Mouse (Mus musculus) spleen, adult 12 weeks (tissue): Measurements from ENCODE around the gene Gon4l.
"Not testable (repeated sequence)": the region's sequence is repeated elsewhere in the genome, so short reads cannot be mapped to it uniquely, and the experiment has no call there.

Experiments used
- DNase-seq: peaks from one replicate; pipeline ENCODE4 v3.0.0; 2022; ENCODE audit warnings: low spot score

Gon4l gene

GRCm38 (mm10) chr3:88834951-88835491 lies at the start of gene Gon4l:
Gene Gon4l (plus strand): TSS chr3:88835231.
- DNase-seq = peak; percentile 43

DNA sequence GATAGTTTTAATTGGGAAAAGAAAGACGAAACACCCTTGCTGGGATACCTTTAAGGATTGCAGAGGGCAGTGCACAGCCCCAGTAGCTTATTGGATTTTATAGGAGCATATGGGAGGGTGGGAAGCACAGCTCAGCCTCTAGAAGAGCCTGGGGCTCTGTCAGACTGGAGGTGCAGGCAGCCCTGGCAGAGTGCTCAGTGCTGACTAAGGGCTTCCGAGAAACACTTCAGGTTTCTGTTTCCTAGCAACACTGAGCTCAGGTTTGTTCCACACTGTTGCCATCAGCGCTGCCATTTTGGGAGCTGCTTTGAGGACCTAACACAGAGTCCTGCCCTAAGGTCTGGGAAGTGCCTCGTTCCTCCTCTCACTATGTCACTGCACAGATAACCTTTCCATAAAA lies 48.7 kb upstream of the Gon4l start:
- DNase-seq = not testable (repeated sequence)

GRCm38 (mm10) chr3:88786805-88787204 lies 48.2 kb upstream of the Gon4l start:
- not testable (repeated sequence) for DNase-seq

DNA sequence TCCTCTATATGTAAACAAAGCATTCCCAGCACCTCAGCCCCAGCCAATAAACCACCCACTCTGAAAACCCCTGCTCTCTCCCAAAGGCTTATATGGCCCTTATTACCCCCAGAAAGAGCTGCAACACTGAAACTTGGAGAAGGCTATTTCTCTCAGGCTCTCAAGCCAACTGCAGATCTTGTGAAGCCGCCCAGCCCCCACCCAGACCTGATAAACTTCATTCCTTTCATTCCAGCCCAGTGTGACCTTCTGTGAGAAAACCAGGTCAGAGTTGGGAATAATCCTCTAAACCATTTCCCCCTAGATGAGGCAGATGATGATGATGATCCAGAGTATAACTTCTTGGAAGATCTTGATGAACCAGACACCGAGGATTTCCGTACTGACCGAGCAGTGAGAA lies 47.0 kb upstream of the Gon4l start:
- not testable (repeated sequence) for DNase-seq

GRCm38 (mm10) chr3:88797507-88797906 lies 37.5 kb upstream of the Gon4l start:
- not testable (repeated sequence) for DNase-seq

DNA sequence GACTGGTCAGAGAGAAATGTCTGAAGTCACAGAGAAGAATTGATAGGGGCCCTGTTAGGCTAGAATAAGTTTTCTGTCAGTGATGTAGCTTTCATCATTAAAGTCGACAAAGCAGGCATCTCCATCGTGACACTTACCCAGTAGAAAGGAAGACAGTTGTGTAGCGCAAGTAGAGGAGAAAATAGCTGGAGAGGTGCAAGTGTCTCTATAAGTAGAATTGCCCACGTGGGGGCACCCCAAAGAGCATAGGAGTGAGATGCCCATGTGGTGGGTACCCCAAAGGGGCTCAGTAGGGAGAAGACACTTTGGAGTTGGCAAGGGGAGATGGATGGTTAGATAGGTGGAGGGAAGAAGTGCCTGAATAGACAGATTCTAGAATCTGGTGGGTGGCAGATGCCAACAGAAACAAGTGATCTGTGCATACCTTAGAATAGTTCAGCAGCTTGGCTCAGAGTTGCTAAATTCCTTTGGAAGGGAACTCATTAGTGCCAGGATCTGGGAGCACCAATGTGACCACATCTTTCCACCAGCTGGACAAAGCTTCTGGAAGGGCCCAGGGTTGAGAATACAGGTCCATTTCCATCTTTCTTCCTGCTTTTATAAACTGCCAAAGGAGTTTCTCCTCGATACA lies 31.0 kb upstream of the Gon4l start:
- DNase-seq = no peak

DNA sequence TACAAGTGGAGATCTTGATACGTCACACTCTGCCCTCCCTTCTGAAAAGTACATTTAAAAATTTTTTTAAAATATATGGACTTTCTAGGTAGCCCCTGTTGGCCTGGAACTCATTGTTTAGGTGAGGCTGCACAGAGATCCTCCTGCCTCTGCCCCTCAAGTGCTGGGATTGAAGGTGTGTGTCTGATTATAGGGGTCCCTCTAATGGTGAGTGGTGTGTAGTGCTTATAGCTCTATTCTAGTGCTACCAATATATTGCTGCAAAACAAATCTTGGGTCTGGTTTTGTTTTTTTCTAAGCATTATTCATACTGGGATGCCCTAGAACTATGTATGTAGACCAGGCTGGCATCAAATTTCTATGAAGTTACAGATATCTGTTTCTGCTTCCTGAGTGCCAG lies 9.3 kb upstream of the Gon4l start:
- DNase-seq = no peak

GRCm38 (mm10) chr3:88827231-88827630 lies 7.8 kb upstream of the Gon4l start:
- no peak for DNase-seq

GRCm38 (mm10) chr3:88831177-88832121 lies 3.6 kb upstream of the Gon4l start:
- DNase-seq = peak; percentile 1

GRCm38 (mm10) chr3:88832388-88832787 lies 2.6 kb upstream of the Gon4l start:
- DNase-seq = peak; percentile 63

DNA sequence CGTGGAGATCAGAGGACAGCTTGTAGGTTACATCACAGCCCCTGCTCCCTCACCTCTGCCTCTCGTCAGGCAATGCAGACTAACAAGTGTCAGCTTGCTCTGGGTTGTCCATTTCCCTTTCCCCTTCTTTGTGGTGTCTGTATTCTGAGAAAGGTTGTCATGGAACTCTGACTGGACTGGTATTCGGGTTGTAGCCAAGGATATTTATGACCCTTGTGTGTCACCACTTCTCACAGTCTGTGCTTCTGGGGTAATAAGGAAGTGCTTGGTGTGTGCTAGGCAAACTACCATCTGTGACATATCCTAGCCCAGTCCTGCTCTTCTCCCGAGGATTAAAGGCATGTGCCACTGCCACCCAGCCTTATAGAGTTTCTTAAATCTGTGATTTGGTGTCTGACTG lies 14.1 kb downstream of the Gon4l start:
- no peak for DNase-seq

GRCm38 (mm10) chr3:88855837-88856236 lies 20.8 kb downstream of the Gon4l start:
- no peak for DNase-seq

- DNase-seq = no peak
Observed at GRCm38 (mm10) chr3:88862129-88862528, 27.1 kb downstream of the Gon4l start.

GRCm38 (mm10) chr3:88866735-88867134 lies 31.7 kb downstream of the Gon4l start:
- not testable (repeated sequence) for DNase-seq

DNA sequence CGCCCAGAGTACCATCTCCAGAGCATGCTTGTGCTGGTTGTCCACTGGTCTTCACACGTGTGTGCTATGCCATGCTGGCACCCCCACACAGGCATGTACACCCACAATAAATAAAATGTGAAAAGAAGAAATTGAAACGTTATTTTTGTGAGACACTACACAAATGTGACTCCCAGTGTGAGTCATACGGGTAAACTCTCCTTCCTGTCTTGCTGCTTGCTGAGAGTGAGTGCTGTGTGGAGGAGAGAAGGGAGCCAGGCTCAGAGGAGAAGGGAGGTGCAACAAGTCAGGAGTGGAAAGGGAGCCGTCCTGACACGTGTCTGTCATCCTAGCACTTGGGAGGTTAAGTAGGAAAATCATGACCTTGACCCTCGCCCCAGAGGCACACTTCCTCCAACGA lies 32.1 kb downstream of the Gon4l start:
- not testable (repeated sequence) for DNase-seq

DNA sequence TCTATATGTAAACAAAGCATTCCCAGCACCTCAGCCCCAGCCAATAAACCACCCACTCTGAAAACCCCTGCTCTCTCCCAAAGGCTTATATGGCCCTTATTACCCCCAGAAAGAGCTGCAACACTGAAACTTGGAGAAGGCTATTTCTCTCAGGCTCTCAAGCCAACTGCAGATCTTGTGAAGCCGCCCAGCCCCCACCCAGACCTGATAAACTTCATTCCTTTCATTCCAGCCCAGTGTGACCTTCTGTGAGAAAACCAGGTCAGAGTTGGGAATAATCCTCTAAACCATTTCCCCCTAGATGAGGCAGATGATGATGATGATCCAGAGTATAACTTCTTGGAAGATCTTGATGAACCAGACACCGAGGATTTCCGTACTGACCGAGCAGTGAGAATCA lies 33.4 kb downstream of the Gon4l start:
- DNase-seq = not testable (repeated sequence)

DNA sequence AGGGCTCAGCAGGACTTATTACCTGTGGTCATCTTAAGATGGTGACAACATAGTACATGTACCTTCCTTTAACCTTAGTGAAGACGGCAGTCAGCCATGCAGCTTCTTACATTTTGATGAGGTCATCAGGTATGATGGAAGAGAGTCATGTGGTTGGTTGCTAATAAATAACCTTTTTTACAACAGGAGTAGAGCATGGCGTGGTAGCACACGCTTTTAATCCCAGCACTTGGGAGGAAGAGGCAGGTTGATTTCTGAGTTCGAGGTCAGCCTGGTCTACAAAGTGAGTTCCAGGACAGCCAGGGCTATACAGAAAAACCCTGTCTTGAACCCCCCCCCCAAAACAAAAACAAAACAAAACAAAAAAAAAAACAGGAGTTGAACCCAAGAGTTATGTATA lies 47.5 kb downstream of the Gon4l start:
- not testable (repeated sequence) for DNase-seq

- not testable (repeated sequence) for DNase-seq
Observed at GRCm38 (mm10) chr3:88893011-88893410, 58.0 kb downstream of the Gon4l start.

GRCm38 (mm10) chr3:88904803-88905202 lies 69.8 kb downstream of the Gon4l start:
- DNase-seq = no peak

GRCm38 (mm10) chr3:88905209-88905608 lies 70.2 kb downstream of the Gon4l start:
- no peak for DNase-seq

DNA sequence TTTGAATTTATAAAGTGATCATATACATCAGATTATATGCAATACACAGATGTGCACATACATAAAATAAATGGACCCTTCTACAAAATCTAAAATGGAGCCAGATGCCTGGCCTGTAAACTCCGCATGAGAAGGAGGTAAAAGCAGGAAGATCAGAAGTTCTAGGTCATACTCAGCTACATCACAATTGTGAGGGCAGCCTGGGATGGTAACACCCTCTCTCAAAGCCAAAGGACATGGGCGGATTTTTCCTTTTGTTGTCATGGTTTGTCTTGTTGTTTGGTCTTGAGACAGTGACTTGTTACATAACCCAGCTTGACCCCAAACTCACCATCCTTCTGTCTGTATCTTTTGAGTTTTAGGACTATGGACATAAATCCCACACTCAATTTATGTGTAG lies 70.7 kb downstream of the Gon4l start:
- no peak for DNase-seq

DNA sequence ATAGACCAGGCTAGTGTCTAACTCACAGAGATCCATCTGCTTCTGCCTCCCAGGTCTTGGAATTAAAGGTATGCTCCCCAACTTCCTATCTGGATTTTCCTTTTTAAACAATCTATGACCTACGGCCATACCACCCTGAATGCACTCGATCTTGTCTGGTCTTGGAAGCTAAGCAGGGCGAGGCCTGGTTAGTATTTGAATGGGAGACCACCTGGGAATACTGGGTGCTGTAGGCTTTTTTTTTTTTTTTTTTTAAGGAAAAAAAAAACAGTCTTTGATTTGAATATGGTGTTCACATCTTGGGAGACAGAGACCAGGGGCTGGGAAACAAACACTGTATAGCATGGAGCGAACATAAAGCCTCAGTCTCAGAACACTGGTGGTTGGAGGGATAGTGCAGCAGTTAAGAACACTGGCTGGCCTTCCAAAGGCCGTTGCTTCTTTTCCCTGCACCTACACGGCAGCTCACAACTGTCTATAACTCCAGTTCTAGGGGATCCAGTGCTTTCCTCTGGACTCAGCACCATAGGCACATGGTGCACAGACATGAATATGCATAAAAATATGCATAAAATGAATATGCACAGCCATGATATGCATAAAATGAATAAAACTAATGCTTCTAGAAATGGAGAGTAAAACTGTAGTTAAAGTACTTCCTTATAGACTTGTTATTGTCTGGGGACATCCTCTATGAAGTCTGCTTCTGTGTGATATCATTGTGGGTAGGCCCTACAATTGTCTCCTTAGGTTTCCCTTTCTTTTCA lies 71.5 kb downstream of the Gon4l start:
- DNase-seq = no peak
